Mouse (Mus musculus) kidney, embryonic 14.5 days (tissue): ENCODE results near the gene Spire2. TPM values are rescaled to one million over a fixed set of nuclear protein-coding genes. Genes with fewer than 3 reads are reported as not detected.
A peak's percentile ranks its signal among the peaks of the same experiment; 100 is the strongest.

Experiments
- ATAC-seq: fragments of 200-750 bp; cut with Nextera tagmentation; 2 replicates; pipeline ENCODE4 v1.8.0; 2017; ENCODE audit warnings: moderate number of reproducible peaks, mild to moderate bottlenecking, moderate TSS enrichment, moderate library complexity; ENCODE audit not compliant: low FRiP score, low TSS enrichment
- H3K27ac ChIP-seq: fragments of 300-500 bp; sonication (generic); 2 replicates; pipeline ENCODE4 v1.5.1; 2014; ENCODE audit warnings: low read depth, mild to moderate bottlenecking, low read length, moderate library complexity, mixed read lengths
- H3K27me3 ChIP-seq: fragments of 300-500 bp; sonication (generic); 2 replicates; pipeline ENCODE4 v1.6.1; 2014; ENCODE audit warnings: mild to moderate bottlenecking, low read length; ENCODE audit not compliant: control insufficient read depth, insufficient read depth
- H3K36me3 ChIP-seq: fragments of 300-500 bp; sonication (generic); 2 replicates; pipeline ENCODE4 v1.6.1; 2014; ENCODE audit warnings: low read length, mixed read lengths; ENCODE audit not compliant: control insufficient read depth, insufficient read depth
- H3K4me1 ChIP-seq: fragments of 300-500 bp; sonication (generic); 2 replicates; pipeline ENCODE4 v1.6.1; 2014; ENCODE audit warnings: low read length, mixed read lengths; ENCODE audit not compliant: control insufficient read depth, insufficient read depth
- H3K4me2 ChIP-seq: fragments of 300-500 bp; sonication (generic); replicated peaks from 2 replicates; pipeline ENCODE4 v1.6.1; 2014; ENCODE audit warnings: low read depth, mild to moderate bottlenecking, low read length
- H3K4me3 ChIP-seq: fragments of 300-500 bp; sonication (generic); 2 replicates; pipeline ENCODE4 v1.5.1; 2014; ENCODE audit warnings: mild to moderate bottlenecking, low read length
- H3K9ac ChIP-seq: fragments of 300-500 bp; sonication (generic); 2 replicates; pipeline ENCODE4 v1.6.1; 2014; ENCODE audit warnings: low read depth, mild to moderate bottlenecking, low read length, moderate library complexity
- H3K9me3 ChIP-seq: fragments of 300-500 bp; sonication (generic); 2 replicates; pipeline ENCODE4 v1.6.1; 2016; ENCODE audit warnings: low read length; ENCODE audit not compliant: control insufficient read depth
- WGBS: fragments of 180-500 bp; shearing (Covaris S2); extraction: QIAGEN DNeasy Blood & Tissue Kit; methylation state at CpG from one replicate; pipeline ENCODE4 v1.1.7; 2014; 5-methylcytosine and 5-hydroxymethylcytosine counted together
- polyA plus RNA-seq: library from polyadenylated mRNA; unstranded; fragments of >200 nt; fragmentation: Nextera tagmentation; extraction: Ambion mirVana; gene quantifications from 2 replicates; pipeline ENCODE4 v1.2.1, GENCODE M21; 2014

Spire2 gene
- polyA plus RNA-seq, 1 experiment from 2014 or later = 3.9 TPM

- no peaks in the 10 kb centered on the region for H3K27me3 ChIP-seq
- no peak overlapping the region for H3K4me3 ChIP-seq
- no peak overlapping the region for H3K27ac ChIP-seq
- H3K9me3 ChIP-seq = no peaks in the 10 kb centered on the region
- 83% methylated on average over 2 of the region's 2 CpGs for WGBS
- no peaks in the 10 kb centered on the region for H3K4me1 ChIP-seq
- no peak overlapping the region for H3K9ac ChIP-seq
- ATAC-seq = no peak
- H3K4me2 ChIP-seq = no peak overlapping the region
- H3K36me3 ChIP-seq = peaks cover 48% of the 10 kb centered on the region
Observed at GRCm38 (mm10) chr8:123292785-123293184, 39.7 kb upstream of the Spire2 start.

DNA sequence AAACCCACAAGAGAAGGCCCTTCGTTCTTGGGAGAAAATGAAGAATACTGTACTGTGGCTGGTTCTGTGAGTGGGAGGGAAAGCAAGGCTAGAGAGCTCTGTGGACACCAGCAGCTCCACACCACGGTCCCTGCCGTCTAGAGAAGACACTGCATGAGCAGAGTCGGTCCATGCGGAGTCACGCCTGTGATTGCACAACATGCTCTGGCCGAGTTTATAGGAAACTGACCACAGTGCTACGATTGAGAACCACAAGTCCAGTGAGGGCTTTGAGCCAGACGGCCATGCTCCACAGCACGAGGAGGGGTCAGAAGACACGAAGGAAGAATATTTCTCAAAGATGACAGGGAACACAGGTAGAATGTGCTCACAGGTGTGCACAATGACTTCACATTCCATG lies 34.2 kb upstream of the Spire2 start:
- Histone ChIP-seq H3K4me2 (no peak overlapping the region), H3K27ac (no peak overlapping the region), H3K36me3 (peaks cover 43% of the 10 kb centered on the region), H3K4me3 (no peak overlapping the region), H3K9me3 (no peaks in the 10 kb centered on the region), H3K27me3 (no peaks in the 10 kb centered on the region), H3K9ac (no peak overlapping the region), H3K4me1 (no peaks in the 10 kb centered on the region)
- WGBS = 91% methylated on average over 11 of the region's 11 CpGs
- ATAC-seq = no peak

DNA sequence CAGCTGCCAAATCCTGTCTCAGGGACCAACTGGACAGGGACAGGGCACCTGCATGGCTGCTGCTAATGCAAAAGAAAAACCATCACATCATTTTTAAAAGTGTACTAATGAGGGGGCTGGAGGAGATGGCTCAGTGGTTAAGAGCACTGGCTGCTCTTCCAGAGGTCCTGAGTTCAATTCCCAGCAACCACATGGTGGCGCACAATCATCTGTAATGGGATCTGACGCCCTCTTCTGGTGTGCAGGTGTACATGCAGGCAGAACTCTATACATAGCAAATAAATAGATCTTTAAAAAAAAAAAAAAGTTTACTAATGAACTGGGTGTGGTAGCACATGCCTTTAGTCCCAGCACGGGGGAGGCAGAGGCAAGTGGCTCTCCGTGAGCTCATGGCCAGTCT lies 23.8 kb upstream of the Spire2 start:
- H3K36me3 ChIP-seq = peaks cover 40% of the 10 kb centered on the region
- H3K9me3 ChIP-seq = no peaks in the 10 kb centered on the region
- no peak for ATAC-seq
- no peaks in the 10 kb centered on the region for H3K4me1 ChIP-seq
- H3K4me3 ChIP-seq = no peak overlapping the region
- H3K27me3 ChIP-seq = no peaks in the 10 kb centered on the region
- WGBS = 72% methylated on average over 4 of the region's 4 CpGs
- H3K4me2 ChIP-seq = no peak overlapping the region
- no peak overlapping the region for H3K9ac ChIP-seq
- no peak overlapping the region for H3K27ac ChIP-seq

GRCm38 (mm10) chr8:123317781-123318466 lies 14.6 kb upstream of the Spire2 start:
- H3K27me3 ChIP-seq = no peaks in the 10 kb centered on the region
- peak overlapping the region; percentile 66 for H3K4me3 ChIP-seq
- 4% methylated on average over 21 of the region's 21 CpGs for WGBS
- 0 out of 2 replicates have a peak, but pooled peaks cover 2% of the 10 kb centered on the region for H3K4me1 ChIP-seq
- no peaks in the 10 kb centered on the region for H3K9me3 ChIP-seq
- peak overlapping the region; percentile 78 for H3K27ac ChIP-seq
- H3K36me3 ChIP-seq = no peaks in the 10 kb centered on the region; the same call in 1 of the 2 replicates
- H3K4me2 ChIP-seq = peak overlapping the region; percentile 79
- peak overlapping the region; percentile 75 for H3K9ac ChIP-seq
- ATAC-seq = peak; percentile 87

- Histone ChIP-seq H3K36me3 (no peaks in the 10 kb centered on the region), H3K27me3 (no peaks in the 10 kb centered on the region), H3K4me2 (peak within 1 kb of the TSS; percentile 79), H3K9ac (peak within 1 kb of the TSS; percentile 75), H3K27ac (peak within 1 kb of the TSS; percentile 78), H3K4me1 (0 out of 2 replicates have a peak, but pooled peaks cover 2% of the 10 kb centered on the region), H3K4me3 (peak within 1 kb of the TSS; percentile 66), H3K9me3 (no peaks in the 10 kb centered on the region)
- under 1% methylated on average over 24 of the region's 24 CpGs for WGBS
- peak; percentile 99 for ATAC-seq
Observed at GRCm38 (mm10) chr8:123318467-123318911, 14.0 kb upstream of the Spire2 start, which contains the start of gene Fanca. Fanca (minus strand) TSS chr8:123318576.

DNA sequence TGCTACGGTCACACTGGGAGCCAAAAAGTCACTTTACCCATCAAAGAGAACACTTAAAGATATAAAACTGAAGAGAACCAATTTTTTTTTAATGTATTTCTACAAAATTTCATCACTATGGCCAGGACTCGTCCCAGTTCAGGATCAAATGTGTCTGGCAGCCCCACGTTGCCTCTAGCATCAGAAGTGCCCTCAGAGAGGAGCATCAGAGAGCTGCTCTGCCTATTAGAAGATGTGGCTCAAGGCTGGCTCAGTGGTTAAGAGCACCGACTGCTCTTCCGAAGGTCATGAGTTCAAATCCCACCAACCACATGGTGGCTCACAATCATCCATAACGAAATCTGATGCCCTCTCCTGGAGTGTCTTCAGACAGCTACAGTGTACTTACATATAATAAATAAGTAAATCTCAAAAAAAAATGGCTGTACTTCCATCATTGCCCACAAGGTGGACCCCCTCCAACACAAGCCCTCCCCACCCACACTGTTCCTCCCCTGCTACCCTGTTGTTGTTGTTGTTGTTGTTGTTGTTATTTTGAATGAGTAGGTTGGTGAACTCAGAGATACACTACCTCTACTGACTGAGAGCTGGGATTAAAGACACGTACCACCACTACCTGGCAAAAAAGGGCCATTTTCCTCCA lies 12.9 kb upstream of the Spire2 start:
- Histone ChIP-seq H3K9ac (no peak overlapping the region), H3K36me3 (no peaks in the 10 kb centered on the region), H3K27ac (no peak overlapping the region), H3K4me2 (no peak overlapping the region), H3K27me3 (no peaks in the 10 kb centered on the region), H3K9me3 (no peaks in the 10 kb centered on the region), H3K4me1 (0 out of 2 replicates have a peak, but pooled peaks cover 2% of the 10 kb centered on the region), H3K4me3 (no peak overlapping the region)
- ATAC-seq = no peak
- WGBS = 36% methylated on average over 7 of the region's 7 CpGs

DNA sequence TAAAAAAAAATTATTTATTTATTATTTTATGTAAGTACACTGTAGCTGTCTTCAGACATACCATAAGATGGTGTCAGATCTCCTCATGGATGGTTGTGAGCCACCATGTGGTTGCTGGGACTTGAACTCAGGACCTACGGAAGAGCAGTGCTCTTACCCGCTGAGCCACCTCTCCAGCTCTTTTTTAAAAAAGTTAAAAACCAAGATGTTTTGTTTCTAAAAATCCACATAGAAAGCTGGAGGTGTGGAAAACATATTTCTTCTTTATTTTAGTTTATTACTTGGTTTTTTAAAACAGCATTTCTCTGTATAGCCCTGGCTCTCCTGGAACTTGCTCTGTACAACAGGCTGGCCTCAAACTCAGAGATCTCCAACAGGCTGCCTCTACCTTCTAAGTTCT lies 4.0 kb upstream of the Spire2 start:
- 100% methylated on average over 2 of the region's 2 CpGs for WGBS
- ATAC-seq = no peak
- no peak overlapping the region for H3K4me3 ChIP-seq
- no peak overlapping the region for H3K9ac ChIP-seq
- 0 out of 2 replicates have a peak, but pooled peaks cover 2% of the 10 kb centered on the region for H3K27me3 ChIP-seq
- no peaks in the 10 kb centered on the region; the same call in 1 of the 2 replicates for H3K4me1 ChIP-seq
- H3K4me2 ChIP-seq = no peak overlapping the region
- no peaks in the 10 kb centered on the region for H3K36me3 ChIP-seq
- no peak overlapping the region for H3K27ac ChIP-seq
- H3K9me3 ChIP-seq = no peaks in the 10 kb centered on the region

DNA sequence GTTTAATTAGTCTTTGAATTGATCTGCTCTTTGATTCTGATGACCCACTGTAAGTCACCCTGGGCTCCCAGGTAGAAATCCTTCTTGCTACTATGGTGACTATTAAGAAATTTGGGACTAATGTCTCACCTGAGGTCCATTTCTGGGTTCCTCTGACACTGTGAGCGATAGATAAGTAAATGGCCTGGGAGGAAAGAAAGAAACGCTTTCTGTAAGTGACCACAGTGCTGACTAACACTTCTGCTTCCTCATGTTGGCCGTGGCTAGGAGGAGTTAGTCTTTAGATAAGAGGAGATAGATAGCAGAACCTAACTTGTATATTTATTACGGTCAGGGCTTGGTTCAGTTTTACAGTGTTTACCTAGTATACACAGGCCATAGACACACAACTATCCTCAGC lies 3.2 kb upstream of the Spire2 start:
- ATAC-seq = no peak
- 84% methylated on average over 4 of the region's 4 CpGs for WGBS
- Histone ChIP-seq H3K27ac (no peak overlapping the region), H3K9me3 (no peaks in the 10 kb centered on the region), H3K4me2 (no peak overlapping the region), H3K36me3 (no peaks in the 10 kb centered on the region), H3K9ac (no peak overlapping the region), H3K27me3 (peaks cover 5% of the 10 kb centered on the region; the same call in 1 of the 2 replicates), H3K4me1 (peaks cover 4% of the 10 kb centered on the region; the same call in 1 of the 2 replicates), H3K4me3 (no peak overlapping the region)

- no peak for ATAC-seq
- H3K27me3 ChIP-seq = peaks cover 7% of the 10 kb centered on the region; the same call in 1 of the 2 replicates
- no peak overlapping the region for H3K4me2 ChIP-seq
- H3K27ac ChIP-seq = no peak overlapping the region
- no peak overlapping the region for H3K9ac ChIP-seq
- no peaks in the 10 kb centered on the region for H3K9me3 ChIP-seq
- H3K4me1 ChIP-seq = peaks cover 5% of the 10 kb centered on the region; the same call in 1 of the 2 replicates
- H3K4me3 ChIP-seq = no peak overlapping the region
- no peaks in the 10 kb centered on the region for H3K36me3 ChIP-seq
- 69% methylated on average over 5 of the region's 5 CpGs for WGBS
Observed at GRCm38 (mm10) chr8:123329961-123330360, 2.6 kb upstream of the Spire2 start.
